Mouse (Mus musculus): ENCODE data around the gene Fgf11.

Gene Fgf11

GRCm38 (mm10) chr11:69801379-69801977, at the start of gene Fgf11:
Gene Fgf11, minus strand, starts transcription at chr11:69801857.
- DNase-seq (ENCODE audit: low spot score in 2 of 2), result no peak

GRCm38 (mm10) chr11:69850754-69851153, 49.1 kb upstream of the Fgf11 start:
- DNase-seq (ENCODE audit: low spot score in 2 of 2), result no peak

GRCm38 (mm10) chr11:69849884-69850283, 48.2 kb upstream of the Fgf11 start:
- DNase-seq (ENCODE audit: low spot score in 2 of 2), result no peak

GRCm38 (mm10) chr11:69849128-69849527, 47.5 kb upstream of the Fgf11 start:
- DNase-seq (ENCODE audit: low spot score in 2 of 2), result no peak

- DNase-seq (ENCODE audit: low spot score in 2 of 2), result no peak
Measured at GRCm38 (mm10) chr11:69848021-69848420, 46.4 kb upstream of the Fgf11 start.

GRCm38 (mm10) chr11:69846738-69847688, 45.4 kb upstream of the Fgf11 start:
- no peak for DNase-seq (ENCODE audit: low spot score in 2 of 2)

- peak; percentile 89 to 91 for DNase-seq (ENCODE audit: low spot score in 2 of 2)
Measured at GRCm38 (mm10) chr11:69846198-69846680, 44.6 kb upstream of the Fgf11 start, which contains the start of gene Plscr3. Gene Plscr3, plus strand, starts transcription at chr11:69846376.

- DNase-seq (ENCODE audit: low spot score in 2 of 2), result no peak
Measured at GRCm38 (mm10) chr11:69838714-69839104, 37.1 kb upstream of the Fgf11 start.

- DNase-seq (ENCODE audit: low spot score in 2 of 2), result peak; percentile 80 to 86
Measured at GRCm38 (mm10) chr11:69837952-69838713, 36.5 kb upstream of the Fgf11 start, which contains the start of gene Tmem256. Gene Tmem256, plus strand, starts transcription at chr11:69838514.

- no peak for DNase-seq (ENCODE audit: low spot score in 2 of 2)
Measured at GRCm38 (mm10) chr11:69837604-69837951, 35.9 kb upstream of the Fgf11 start, which contains the start of gene Nlgn2. Gene Nlgn2, minus strand, starts transcription at chr11:69837784.

- no peak for DNase-seq (ENCODE audit: low spot score in 2 of 2)
Measured at GRCm38 (mm10) chr11:69836703-69837576, 35.3 kb upstream of the Fgf11 start.

- DNase-seq (ENCODE audit: low spot score in 2 of 2), result no peak
Measured at GRCm38 (mm10) chr11:69835966-69836335, 34.3 kb upstream of the Fgf11 start.

GRCm38 (mm10) chr11:69835326-69835965, 33.8 kb upstream of the Fgf11 start:
- DNase-seq (ENCODE audit: low spot score in 2 of 2), result no peak

- DNase-seq (ENCODE audit: low spot score in 2 of 2), result peak; percentile 42 to 54
Measured at GRCm38 (mm10) chr11:69834001-69834549, 32.4 kb upstream of the Fgf11 start.

GRCm38 (mm10) chr11:69833554-69833953, 31.9 kb upstream of the Fgf11 start:
- DNase-seq (ENCODE audit: low spot score in 2 of 2), result no peak

GRCm38 (mm10) chr11:69828832-69829231, 27.2 kb upstream of the Fgf11 start:
- DNase-seq (ENCODE audit: low spot score in 2 of 2), result no peak

GRCm38 (mm10) chr11:69823456-69823855, 21.8 kb upstream of the Fgf11 start:
- DNase-seq (ENCODE audit: low spot score in 2 of 2), result no peak

- no peak for DNase-seq (ENCODE audit: low spot score in 2 of 2)
Measured at GRCm38 (mm10) chr11:69822080-69822479, 20.4 kb upstream of the Fgf11 start, which contains the start of gene Spem1. Gene Spem1, minus strand, starts transcription at chr11:69822180.

GRCm38 (mm10) chr11:69818871-69819270, 17.2 kb upstream of the Fgf11 start:
- no peak for DNase-seq (ENCODE audit: low spot score in 2 of 2)

GRCm38 (mm10) chr11:69818365-69818764, 16.7 kb upstream of the Fgf11 start, which contains the start of gene Spem2:
Gene Spem2, minus strand, starts transcription at chr11:69818465.
- no peak for DNase-seq (ENCODE audit: low spot score in 2 of 2)
